Mouse (Mus musculus) hindbrain, embryonic 13.5 days (tissue): ENCODE measurements around the gene Nrip2. TPM values are rescaled to one million over a fixed set of nuclear protein-coding genes. Genes with fewer than 3 reads are reported as not detected.
"Not testable (repeated sequence)": the region's sequence is repeated elsewhere in the genome, so short reads cannot be mapped to it uniquely, and the experiment has no call there.

Experiments used
- ATAC-seq: fragments of 200-750 bp; cut with Nextera tagmentation; 2 replicates; pipeline ENCODE4 v1.8.0; 2017; ENCODE audit warnings: moderate TSS enrichment; ENCODE audit not compliant: low FRiP score
- H3K27ac ChIP-seq: fragments of 300-500 bp; sonication (generic); 2 replicates; pipeline ENCODE4 v1.5.1; 2015; ENCODE audit warnings: inconsistent platforms, mild to moderate bottlenecking, moderate library complexity
- H3K27me3 ChIP-seq: fragments of 300-500 bp; sonication (generic); 2 replicates; pipeline ENCODE4 v1.6.1; 2015; ENCODE audit warnings: mild to moderate bottlenecking, inconsistent platforms
- H3K36me3 ChIP-seq: fragments of 300-500 bp; sonication (generic); 2 replicates; pipeline ENCODE4 v1.6.1; 2015; ENCODE audit warnings: mild to moderate bottlenecking, inconsistent platforms
- H3K4me1 ChIP-seq: fragments of 300-500 bp; sonication (generic); replicated peaks from 2 replicates; pipeline ENCODE4 v1.6.1; 2015; ENCODE audit warnings: inconsistent platforms
- H3K4me2 ChIP-seq: fragments of 300-500 bp; sonication (generic); 2 replicates; pipeline ENCODE4 v1.6.1; 2015; ENCODE audit warnings: inconsistent platforms, mild to moderate bottlenecking, moderate library complexity
- H3K4me3 ChIP-seq: fragments of 300-500 bp; sonication (generic); 2 replicates; pipeline ENCODE4 v1.5.1; 2015; ENCODE audit warnings: mild to moderate bottlenecking, inconsistent platforms
- H3K9ac ChIP-seq: fragments of 300-500 bp; sonication (generic); 2 replicates; pipeline ENCODE4 v1.6.1; 2015; ENCODE audit warnings: mild to moderate bottlenecking, inconsistent platforms
- H3K9me3 ChIP-seq: fragments of 300-500 bp; sonication (generic); 2 replicates; pipeline ENCODE4 v1.6.1; 2016; ENCODE audit warnings: inconsistent platforms
- WGBS: fragments of 180-500 bp; shearing (Covaris S2); methylation state at CpG from one replicate; pipeline ENCODE4 v1.1.7; 2015; 5-methylcytosine and 5-hydroxymethylcytosine counted together
- polyA plus RNA-seq: library from polyadenylated mRNA; unstranded; fragments of >200 nt; fragmentation: Nextera tagmentation; extraction: Ambion mirVana; gene quantifications from 2 replicates; pipeline ENCODE4 v1.2.1, GENCODE M21; 2015

The Nrip2 gene
- polyA plus RNA-seq, 1 experiment from 2014 or later = 8.1 TPM

DNA sequence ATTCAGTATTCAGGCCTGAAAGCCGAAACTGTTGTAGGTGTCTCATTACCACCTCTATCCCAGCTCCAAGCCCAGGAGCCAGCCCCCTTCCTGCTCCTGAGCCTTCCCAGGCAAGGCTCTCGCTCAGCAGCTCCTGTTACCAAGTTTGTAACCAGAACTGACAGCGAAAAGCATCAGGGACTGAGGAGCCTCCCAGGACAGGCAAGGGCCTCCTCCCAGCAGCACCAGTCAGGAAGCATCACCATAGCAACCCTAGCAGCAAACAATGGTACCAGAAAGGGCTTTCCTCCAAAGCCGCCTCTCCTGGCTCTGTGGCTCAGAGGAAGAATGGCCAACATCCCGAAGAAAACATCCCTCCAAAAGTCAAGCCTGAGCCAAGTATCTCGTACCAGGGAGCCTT is 23.9 kb upstream of the Nrip2 start, which contains the start of the genes Tex52 and Gm44596:
TSS of gene Tex52 (plus strand) at position 265 of the 400 bp plus-strand sequence.
TSS of gene Gm44596 (plus strand) at position 312 of the 400 bp plus-strand sequence.
- peaks cover 16% of the 10 kb centered on the region for H3K4me1 ChIP-seq
- peaks cover 29% of the 10 kb centered on the region for H3K36me3 ChIP-seq
- no peaks in the 10 kb centered on the region for H3K27me3 ChIP-seq
- peak; percentile 77 for ATAC-seq
- H3K4me2 ChIP-seq = no peak within 1 kb of the TSS
- peak within 1 kb of the TSS; percentile 15; the same call in 1 of the 2 replicates for H3K9ac ChIP-seq
- no peak within 1 kb of the TSS for H3K4me3 ChIP-seq
- 17% methylated on average over 6 of the region's 6 CpGs for WGBS
- H3K27ac ChIP-seq = peak within 1 kb of the TSS; percentile 55; the same call in 1 of the 2 replicates
- H3K9me3 ChIP-seq = no peaks in the 10 kb centered on the region

DNA sequence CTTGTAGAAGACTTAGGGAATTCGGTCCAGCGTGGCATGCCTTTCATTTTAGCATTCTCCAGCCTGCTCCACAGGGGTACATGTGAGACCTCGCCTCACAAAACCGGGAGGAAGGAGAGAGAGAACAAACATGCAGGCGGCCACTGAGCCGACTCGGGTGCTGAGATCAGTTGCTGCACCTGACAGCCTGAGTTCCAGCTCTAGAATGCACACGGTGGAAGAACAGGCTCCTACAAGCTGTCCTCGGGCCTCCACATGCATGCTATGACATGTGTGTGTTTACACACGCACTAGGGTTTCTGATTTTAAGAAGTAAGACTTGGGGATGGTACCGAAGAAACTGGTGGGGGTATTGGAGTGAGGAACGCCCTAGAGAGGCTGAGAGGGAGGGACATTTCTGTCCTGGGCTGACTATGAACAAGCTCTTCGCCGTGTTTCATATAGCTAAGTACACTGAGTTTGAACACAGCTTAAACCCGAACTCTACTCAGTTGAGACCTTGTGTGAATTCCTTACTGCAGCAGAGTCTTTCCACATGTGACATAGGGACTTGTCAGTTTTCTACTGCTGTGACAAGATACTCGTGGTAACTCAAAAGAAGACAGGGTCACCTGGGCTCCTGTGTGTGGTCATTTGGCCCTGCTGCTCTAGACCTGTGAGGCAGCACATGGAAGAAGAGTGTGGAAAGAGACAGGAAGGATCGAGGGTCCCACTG is 22.6 kb upstream of the Nrip2 start:
- H3K4me1 ChIP-seq = peaks cover 16% of the 10 kb centered on the region
- H3K27ac ChIP-seq = no peak overlapping the region
- H3K36me3 ChIP-seq = peaks cover 19% of the 10 kb centered on the region
- no peaks in the 10 kb centered on the region for H3K27me3 ChIP-seq
- no peaks in the 10 kb centered on the region for H3K9me3 ChIP-seq
- no peak for ATAC-seq
- H3K4me3 ChIP-seq = no peak overlapping the region
- no peak overlapping the region for H3K4me2 ChIP-seq
- WGBS = 89% methylated on average over 17 of the region's 17 CpGs
- H3K9ac ChIP-seq = no peak overlapping the region

DNA sequence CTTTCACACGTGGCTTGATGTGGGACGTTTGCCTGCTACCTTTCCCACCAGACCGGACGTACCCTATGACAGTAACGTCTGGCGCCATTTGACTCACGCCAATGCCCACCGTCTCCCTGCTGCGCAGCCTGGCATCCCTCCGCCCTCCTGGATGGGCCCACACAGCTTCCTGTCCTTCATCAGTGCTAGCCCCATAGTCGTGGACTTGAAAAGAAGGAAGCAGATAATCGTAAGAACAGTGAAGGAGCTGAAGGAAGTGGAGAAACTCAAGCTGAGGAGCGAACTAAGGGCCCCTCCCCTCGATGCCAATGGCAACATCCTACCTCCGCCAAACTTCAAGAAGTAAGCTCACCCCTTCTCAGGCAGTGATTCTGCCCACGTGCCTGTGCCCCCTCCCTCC is 19.5 kb upstream of the Nrip2 start:
- H3K9me3 ChIP-seq = no peaks in the 10 kb centered on the region
- no peak overlapping the region for H3K4me2 ChIP-seq
- no peaks in the 10 kb centered on the region for H3K27me3 ChIP-seq
- no peak overlapping the region for H3K4me3 ChIP-seq
- peaks cover 7% of the 10 kb centered on the region for H3K4me1 ChIP-seq
- WGBS = 87% methylated on average over 16 of the region's 16 CpGs
- no peak for ATAC-seq
- H3K27ac ChIP-seq = no peak overlapping the region
- H3K36me3 ChIP-seq = no peaks in the 10 kb centered on the region
- no peak overlapping the region for H3K9ac ChIP-seq

DNA sequence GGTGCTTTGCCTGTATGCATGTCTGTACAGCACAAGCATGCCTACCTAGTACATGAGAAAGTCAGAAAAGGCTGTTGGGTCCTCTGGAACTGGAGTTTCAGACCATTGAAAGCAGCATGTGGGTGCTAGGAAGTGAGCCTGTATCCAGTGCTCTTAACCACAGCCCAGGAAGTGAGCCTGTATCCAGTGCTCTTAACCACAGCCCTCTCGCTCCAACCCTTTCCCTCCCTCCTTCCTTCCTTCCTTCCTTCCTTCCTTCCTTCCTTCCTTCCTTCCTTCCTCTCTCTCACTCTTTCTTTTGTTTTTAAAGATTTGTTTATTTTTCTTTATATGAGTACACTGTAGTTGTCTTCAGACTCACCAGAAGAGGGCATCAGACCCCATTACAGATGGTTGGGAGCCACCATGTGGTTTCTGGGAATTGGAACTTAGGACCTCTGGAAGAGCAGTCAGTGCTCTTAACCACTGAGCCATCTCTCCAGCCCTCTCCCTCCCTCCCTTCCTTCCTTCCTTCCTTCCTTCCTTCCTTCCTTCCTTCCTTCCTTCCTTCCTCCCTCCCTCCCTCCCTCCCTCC is 18.4 kb upstream of the Nrip2 start:
- H3K9me3 ChIP-seq, H3K9ac ChIP-seq, ATAC-seq, H3K27me3 ChIP-seq, H3K4me2 ChIP-seq, H3K36me3 ChIP-seq, H3K4me3 ChIP-seq, H3K27ac ChIP-seq, H3K4me1 ChIP-seq: not testable (repeated sequence)
- WGBS = 70% methylated on average over 1 of the region's 1 CpGs

DNA sequence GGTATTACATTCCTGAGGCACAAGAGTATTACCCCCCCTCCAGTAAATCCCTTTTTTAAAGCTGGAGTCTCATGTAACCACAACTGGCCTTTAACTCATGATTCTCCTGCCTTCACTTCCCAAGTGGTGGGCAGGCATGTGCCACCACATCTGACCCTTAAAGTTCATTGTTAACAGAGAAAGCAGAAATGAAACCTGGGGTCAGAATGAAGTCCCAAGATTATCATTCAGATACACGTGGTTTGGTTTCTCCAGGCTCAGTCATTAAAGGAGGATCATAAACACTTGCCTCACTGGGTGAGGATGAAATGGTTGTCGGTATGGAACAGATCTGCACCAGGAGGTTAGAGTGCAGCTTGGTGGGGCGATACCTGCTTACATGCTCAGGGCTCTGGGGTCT is 17.8 kb upstream of the Nrip2 start:
- Histone ChIP-seq H3K27me3 (no peaks in the 10 kb centered on the region), H3K36me3 (no peaks in the 10 kb centered on the region), H3K27ac (no peak overlapping the region), H3K4me2 (no peak overlapping the region), H3K4me1 (no peaks in the 10 kb centered on the region), H3K9ac (no peak overlapping the region), H3K4me3 (no peak overlapping the region), H3K9me3 (no peaks in the 10 kb centered on the region)
- WGBS = 81% methylated on average over 3 of the region's 3 CpGs
- no peak for ATAC-seq

DNA sequence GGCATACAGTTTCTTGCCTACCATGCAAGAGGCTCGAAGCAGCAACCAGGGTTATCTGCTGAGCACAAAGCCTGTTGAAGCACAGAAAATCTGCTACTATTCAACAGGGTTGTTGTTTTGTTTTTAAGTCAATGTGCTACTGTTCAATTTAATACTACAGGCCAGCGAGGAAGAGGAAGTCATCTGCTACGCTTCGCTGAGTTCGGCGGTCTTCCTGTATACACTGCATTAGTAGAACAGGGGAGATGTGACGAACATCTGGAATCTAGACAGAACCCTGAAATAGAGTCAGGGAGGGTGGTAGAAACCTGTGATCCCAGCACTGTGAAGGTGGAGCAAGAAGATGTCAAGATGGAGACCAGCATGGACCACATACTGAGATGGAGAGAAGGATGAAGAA is 15.3 kb upstream of the Nrip2 start:
- Histone ChIP-seq H3K27ac (no peak overlapping the region), H3K9ac (no peak overlapping the region), H3K36me3 (no peaks in the 10 kb centered on the region), H3K4me2 (no peak overlapping the region), H3K27me3 (no peaks in the 10 kb centered on the region), H3K4me1 (no peaks in the 10 kb centered on the region), H3K9me3 (no peaks in the 10 kb centered on the region), H3K4me3 (no peak overlapping the region)
- no peak for ATAC-seq
- 81% methylated on average over 7 of the region's 7 CpGs for WGBS

DNA sequence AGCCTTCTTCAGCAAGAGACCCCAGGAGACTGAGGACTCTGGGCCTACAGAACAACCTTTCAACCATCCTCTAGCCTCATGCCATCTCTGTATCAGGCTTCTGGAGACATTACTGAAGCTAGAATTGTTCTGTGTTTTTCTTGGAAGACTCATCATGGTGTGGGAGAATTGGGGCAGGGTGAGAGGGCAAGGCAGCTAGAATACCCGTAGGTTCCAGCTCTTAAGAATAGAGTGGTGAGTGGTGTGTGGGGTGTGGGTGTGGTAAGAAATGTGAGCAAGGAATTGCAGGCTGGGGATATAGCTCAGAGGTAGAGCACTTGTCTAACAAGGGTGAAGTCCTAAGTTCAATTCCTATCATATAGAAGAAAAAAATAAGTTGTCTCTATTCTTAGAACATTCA is 14.1 kb upstream of the Nrip2 start:
- H3K4me1 ChIP-seq = no peaks in the 10 kb centered on the region
- H3K27me3 ChIP-seq = no peaks in the 10 kb centered on the region
- H3K27ac ChIP-seq = no peak overlapping the region
- H3K36me3 ChIP-seq = no peaks in the 10 kb centered on the region
- no peak overlapping the region for H3K4me2 ChIP-seq
- no peak overlapping the region for H3K9ac ChIP-seq
- ATAC-seq = no peak
- no peaks in the 10 kb centered on the region for H3K9me3 ChIP-seq
- WGBS = 79% methylated on average over 1 of the region's 1 CpGs
- no peak overlapping the region for H3K4me3 ChIP-seq

DNA sequence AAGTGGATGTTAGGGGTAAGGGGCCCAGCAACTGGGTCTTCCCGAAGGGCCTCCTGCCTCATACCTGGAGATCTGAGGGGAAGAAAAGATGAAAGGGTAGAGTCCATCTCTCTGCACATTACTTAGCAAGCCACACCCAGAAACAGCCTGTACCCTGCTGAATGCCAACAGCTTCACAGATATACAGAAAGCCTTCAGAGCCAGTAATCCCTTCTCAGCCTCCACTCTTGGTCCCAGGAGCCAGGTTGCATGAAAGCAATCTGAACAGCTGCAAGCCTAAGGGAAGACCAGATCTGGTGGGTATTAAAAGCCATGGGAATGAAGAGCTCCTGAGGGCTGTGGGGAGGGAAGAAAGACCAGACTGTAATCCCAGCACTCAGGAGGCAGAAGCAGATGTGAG is 9.9 kb upstream of the Nrip2 start:
- 94% methylated on average over 1 of the region's 1 CpGs for WGBS

DNA sequence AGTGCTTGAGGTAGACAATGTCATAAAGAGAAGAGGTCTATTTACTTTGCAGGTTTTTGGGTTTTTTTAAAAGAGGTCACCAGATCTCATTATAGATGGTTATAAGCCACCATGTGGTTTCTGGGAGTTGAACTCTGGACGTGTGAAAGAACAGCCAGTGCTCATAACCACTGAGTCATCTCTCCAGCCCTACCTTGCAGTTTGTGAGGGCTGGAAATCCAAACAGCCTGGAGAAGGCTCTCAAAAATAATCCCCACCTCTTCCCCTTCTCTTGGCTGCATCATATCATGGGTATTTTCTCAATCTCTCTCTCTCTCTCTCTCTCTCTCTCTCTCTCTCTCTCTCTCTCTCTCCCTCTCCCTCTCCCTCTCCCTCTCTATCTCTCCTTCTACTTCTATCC is 8.4 kb upstream of the Nrip2 start:
- Histone ChIP-seq H3K4me1 (no peaks in the 10 kb centered on the region), H3K9me3 (no peaks in the 10 kb centered on the region), H3K4me3 (no peak overlapping the region), H3K36me3 (no peaks in the 10 kb centered on the region), H3K27ac (no peak overlapping the region), H3K4me2 (no peak overlapping the region), H3K9ac (no peak overlapping the region), H3K27me3 (no peaks in the 10 kb centered on the region)
- no peak for ATAC-seq
- 60% methylated on average over 1 of the region's 1 CpGs for WGBS

More for the DNA sequence above, 9.9 kb upstream of the Nrip2 start:
- Histone ChIP-seq H3K27ac (no peak overlapping the region), H3K9me3 (no peaks in the 10 kb centered on the region), H3K27me3 (no peaks in the 10 kb centered on the region), H3K4me3 (no peak overlapping the region), H3K4me2 (no peak overlapping the region), H3K36me3 (no peaks in the 10 kb centered on the region), H3K4me1 (no peaks in the 10 kb centered on the region), H3K9ac (no peak overlapping the region)
- ATAC-seq = no peak

DNA sequence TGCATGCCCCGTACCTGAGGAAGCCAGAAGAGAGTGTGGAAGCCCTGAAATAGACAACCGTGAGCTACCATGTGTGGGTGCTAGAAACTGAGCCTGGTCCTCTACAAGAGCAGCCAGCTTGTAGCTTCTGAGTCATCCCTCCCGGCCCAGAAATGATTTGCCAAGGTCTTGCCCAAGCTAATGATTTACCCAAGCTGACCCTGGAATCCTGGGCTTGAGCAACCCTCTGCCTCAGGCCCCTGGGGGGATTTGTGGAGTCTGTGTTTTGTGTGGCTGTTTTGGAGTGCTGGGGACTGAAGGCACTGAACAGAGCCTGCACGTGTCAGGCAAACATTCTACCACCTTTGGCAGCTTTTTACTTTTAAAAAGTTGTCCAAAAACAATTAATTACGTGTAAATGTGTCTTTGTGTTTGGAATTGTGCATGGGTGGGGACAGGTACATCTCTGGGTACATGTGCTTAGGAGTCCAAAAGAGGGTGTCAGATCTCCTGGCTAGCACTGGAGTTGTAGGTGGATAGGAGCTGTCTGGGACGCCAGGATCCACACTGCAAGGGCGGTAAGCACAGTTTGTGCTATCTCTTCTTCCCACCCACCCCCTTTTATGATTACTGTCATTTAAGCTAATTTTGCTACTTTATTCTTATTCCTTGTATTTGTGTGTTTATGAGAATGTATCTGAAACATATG is 1.4 kb upstream of the Nrip2 start:
- 80% methylated on average over 7 of the region's 7 CpGs for WGBS
- ATAC-seq = no peak
- H3K9me3 ChIP-seq = no peaks in the 10 kb centered on the region
- no peaks in the 10 kb centered on the region for H3K36me3 ChIP-seq
- H3K4me3 ChIP-seq = no peak overlapping the region
- H3K4me1 ChIP-seq = peaks cover 25% of the 10 kb centered on the region
- no peak overlapping the region for H3K27ac ChIP-seq
- H3K27me3 ChIP-seq = no peaks in the 10 kb centered on the region
- no peak overlapping the region for H3K4me2 ChIP-seq
- no peak overlapping the region for H3K9ac ChIP-seq

DNA sequence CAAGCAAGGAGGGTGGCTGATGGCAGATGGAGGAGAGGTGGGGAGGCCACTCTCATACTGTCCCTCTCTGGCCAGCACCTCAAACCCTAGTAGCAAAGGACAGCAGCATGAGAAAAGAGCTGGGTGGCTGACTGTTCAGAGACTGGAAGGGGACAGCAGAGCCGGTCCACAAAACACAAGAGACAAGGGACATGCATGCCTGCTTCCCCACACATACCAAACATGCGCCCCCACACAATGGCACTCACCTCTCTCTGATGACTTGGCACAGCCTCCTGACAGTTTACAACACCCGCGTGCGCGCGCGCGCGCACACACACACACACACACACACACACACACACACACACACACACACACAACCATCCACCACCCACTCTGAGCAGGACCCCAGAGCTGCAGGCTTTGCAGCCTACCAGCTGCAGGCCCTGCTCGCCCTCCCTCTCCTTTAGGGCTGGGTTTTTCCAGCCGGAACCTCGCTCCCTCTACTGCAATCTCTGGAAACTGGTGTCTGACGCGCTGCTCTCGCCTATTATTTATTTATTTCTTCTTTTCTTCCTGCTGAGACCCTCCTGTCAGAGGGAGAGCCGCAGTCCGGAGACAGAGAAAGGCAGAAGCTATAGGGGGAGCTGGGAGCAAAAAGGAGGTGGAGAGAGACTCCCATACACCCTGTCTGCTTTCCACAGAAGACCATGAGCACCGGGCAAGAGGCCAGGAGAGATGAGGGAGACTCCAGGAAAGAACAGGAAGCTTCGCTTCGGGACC is 507 bp downstream of the Nrip2 start:
- H3K4me2 ChIP-seq = peak overlapping the region; percentile 47
- peak overlapping the region; percentile 51 for H3K9ac ChIP-seq
- 45% methylated on average over 20 of the region's 21 CpGs for WGBS
- ATAC-seq = peak; percentile 86
- H3K36me3 ChIP-seq = 0 out of 2 replicates have a peak, but pooled peaks cover 2% of the 10 kb centered on the region
- no peaks in the 10 kb centered on the region for H3K27me3 ChIP-seq
- no peaks in the 10 kb centered on the region for H3K9me3 ChIP-seq
- peak overlapping the region; percentile 20 for H3K4me3 ChIP-seq
- H3K4me1 ChIP-seq = peaks cover 25% of the 10 kb centered on the region
- H3K27ac ChIP-seq = peak overlapping the region; percentile 78

DNA sequence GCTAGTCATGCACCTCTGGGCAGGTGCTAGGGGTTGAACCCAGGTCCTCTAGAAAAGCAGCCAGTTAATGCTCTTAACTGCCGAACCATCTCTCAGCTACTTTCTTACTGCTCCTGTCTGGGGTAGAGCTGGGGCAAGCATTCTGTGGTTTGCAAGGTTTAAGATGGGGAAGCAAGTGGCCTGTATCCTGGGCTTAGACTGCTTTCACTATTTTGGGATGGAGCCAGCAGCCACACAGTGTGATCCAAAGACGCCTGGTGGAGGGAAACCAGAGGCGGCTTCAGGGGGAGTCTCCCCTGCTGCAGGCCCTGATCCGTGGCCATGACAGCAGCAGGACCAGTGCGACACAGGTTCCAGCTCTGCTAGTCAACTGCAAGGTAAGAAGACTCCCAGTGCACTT is 5.6 kb downstream of the Nrip2 start:
- Histone ChIP-seq H3K9me3 (no peaks in the 10 kb centered on the region), H3K36me3 (peaks cover 44% of the 10 kb centered on the region)
- 66% methylated on average over 5 of the region's 5 CpGs for WGBS

More for the DNA sequence above, 5.6 kb downstream of the Nrip2 start:
- Histone ChIP-seq H3K27ac (no peak overlapping the region), H3K9ac (0 out of 2 replicates have a peak overlapping the region, but pooled peaks have one; percentile 25), H3K4me1 (peaks cover 18% of the 10 kb centered on the region), H3K27me3 (no peaks in the 10 kb centered on the region), H3K4me2 (no peak overlapping the region), H3K4me3 (no peak overlapping the region)
- ATAC-seq = no peak
